In the genomic region with DNA sequence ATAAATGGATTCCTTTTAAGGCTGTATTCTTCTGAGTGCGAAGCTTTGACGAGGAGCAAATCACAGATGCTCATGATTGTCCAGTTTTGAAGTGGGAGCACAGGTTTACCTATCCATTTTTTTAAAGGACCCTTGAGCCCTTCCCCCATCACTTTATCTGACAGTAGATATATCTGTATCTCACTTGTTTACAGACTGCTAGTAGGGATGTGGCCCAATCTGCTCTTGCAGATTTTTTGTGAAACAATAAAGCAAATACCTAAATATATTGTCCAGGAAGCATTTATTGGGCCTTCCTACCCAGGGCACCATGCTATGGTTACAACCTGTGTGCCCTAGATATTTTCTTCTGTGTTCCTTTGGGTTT, we compare ENCODE assay signal across 1 mouse cellular context.
A peak's percentile ranks its signal among the peaks of the same experiment; 100 is the strongest.
TF ChIP-seq lines count a peak whose summit lies in the region.

No protein-coding gene starts in this region.

TF ChIP-seq in CH12.LX, 34 proteins besides CTCF, POLR2A, EP300 and RAD21:
- peak; percentile 13; the same call in 1 of the 2 replicates for TF ChIP-seq ZNF384 (IDR thresholded peaks at IDR 0.05; ENCODE audit: low read depth, low read length)
- peak; percentile 40; the same call in 1 of the 2 replicates for TF ChIP-seq CHD2 (IDR thresholded peaks at IDR 0.05; ENCODE audit: low read length)
- TF ChIP-seq UBTF (IDR thresholded peaks at IDR 0.05; ENCODE audit: low read depth, low read length), result no peak
- TF ChIP-seq TBP (conservative IDR thresholded peaks at IDR 0.05; ENCODE audit: low read depth, low read length), result no peak
